Mouse (Mus musculus) lung, postnatal 0 days (tissue): ENCODE results near the gene Zbtb9.

Source experiments
- CTCF ChIP-seq: IDR thresholded peaks from 2 replicates; pipeline ENCODE4 v1.5.1; 2016; ENCODE audit warnings: antibody characterized with exemption, mild to moderate bottlenecking
- EP300 ChIP-seq: IDR thresholded peaks from 2 replicates; pipeline ENCODE4 v1.6.1; 2016; ENCODE audit warnings: antibody characterized with exemption, mild to moderate bottlenecking, control low read depth

DNA sequence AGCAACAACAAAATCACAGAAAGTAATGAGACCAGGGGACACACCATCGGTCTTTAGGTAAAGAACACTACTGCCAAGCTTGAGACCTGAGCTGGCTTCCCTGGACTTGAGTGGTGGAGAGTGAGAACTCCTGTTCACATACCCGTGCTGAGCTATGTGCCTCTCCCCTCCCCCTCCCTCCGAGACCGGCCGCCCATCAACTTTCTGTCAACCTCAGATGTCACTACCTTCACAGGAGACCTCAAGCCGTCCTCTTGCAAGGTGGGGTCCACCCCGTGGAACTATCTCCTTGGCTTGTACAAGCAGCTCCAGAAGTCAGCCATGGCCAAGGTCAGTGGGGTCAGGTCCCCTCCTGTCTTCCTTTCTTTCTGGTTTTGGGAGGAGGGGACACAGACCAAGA is 59.4 kb downstream of the Zbtb9 start:
- TF ChIP-seq CTCF (no peak), EP300 (no peak)
